Mouse (Mus musculus): ENCODE data around the gene Gm20896. TPM values are rescaled to one million over a fixed set of nuclear protein-coding genes. Genes with fewer than 3 reads are reported as not detected.

Gm20896 gene
- not detected in 2 replicates for polyA plus RNA-seq (2012; rRNA removed)

GRCm38 (mm10) chrY:35921426-35921825 is at the start of gene Gm20896:
TSS of gene Gm20896 (minus strand) at chrY:35921526.

